ENCODE assay signal across 8 mouse cellular contexts in the genomic region with DNA sequence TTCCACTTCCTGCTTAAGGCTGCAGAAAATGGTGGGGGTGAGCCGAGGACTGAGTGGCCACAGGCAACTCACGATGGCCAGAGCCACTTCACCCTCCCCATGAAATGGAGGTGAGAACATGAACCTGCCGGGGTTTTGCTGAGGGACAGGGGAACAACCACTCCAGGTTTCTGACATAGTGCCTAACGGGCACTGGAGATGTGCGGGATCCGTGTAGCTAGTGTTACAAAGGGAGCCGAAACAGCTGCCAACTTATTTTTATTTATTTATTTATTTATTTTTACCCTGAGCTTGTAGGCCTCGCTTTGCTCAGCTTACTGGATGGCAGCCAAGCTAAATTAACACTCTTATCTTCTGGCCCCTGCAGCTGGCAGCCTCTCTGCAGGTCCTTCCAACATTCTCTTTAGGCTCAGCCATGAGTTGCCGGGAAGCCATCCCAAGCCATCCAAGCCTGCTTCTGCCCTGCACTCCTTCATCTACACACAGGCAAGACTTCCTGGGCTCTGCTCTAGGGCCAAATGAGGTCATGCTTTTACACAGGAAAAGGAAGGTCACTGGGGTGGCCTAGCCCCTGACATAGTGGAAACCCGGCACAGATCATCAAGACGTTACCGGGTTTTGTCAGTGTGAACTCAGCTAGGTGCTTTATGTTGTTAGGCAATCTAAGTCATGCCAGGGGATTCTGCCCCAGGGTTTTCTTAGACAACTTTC. TPM values are rescaled to one million over a fixed set of nuclear protein-coding genes. Genes with fewer than 3 reads are reported as not detected.
DNase-seq lines count a peak whose midpoint lies in the region; ATAC-seq and TF ChIP-seq lines count a peak whose summit lies in the region.

No protein-coding gene starts in this region.

- TF ChIP-seq CTCF in lung, embryonic 14.5 days (IDR thresholded peaks at IDR 0.05; ENCODE audit: low read depth), result no peak
- TF ChIP-seq CTCF in small intestine, adult 2 months (IDR thresholded peaks at IDR 0.05; ENCODE audit: extremely low read depth, insufficient read length, insufficient replicate concordance, low read depth, low read length), result no peak

- 9% methylated on average over 12 of the region's 12 CpGs for WGBS in heart, embryonic 16.5 days
- WGBS in lung, embryonic 14.5 days, result 36% methylated on average over 12 of the region's 12 CpGs
- WGBS in small intestine, adult 2 months, result 13% methylated on average over 12 of the region's 12 CpGs

- DNase-seq in frontal cortex, postnatal 14 days (ENCODE audit: low spot score in 2 of 2), result no peak
- peak; percentile 41 for DNase-seq in 416B (ENCODE audit: low read depth)
- DNase-seq in brain, adult 2 months (ENCODE audit: low read depth, low spot score), result peak; percentile 83
- peak; percentile 85 for DNase-seq in lung, embryonic 14.5 days
- DNase-seq in frontal cortex, postnatal 25 days (ENCODE audit: low spot score in 2 of 2), result no peak

- H3K4me3 ChIP-seq in heart, embryonic 16.5 days (ENCODE audit: low read length), result peak overlapping the region; percentile 9; the same call in 1 of the 2 replicates
- no peak overlapping the region for H3K4me3 ChIP-seq in lung, embryonic 14.5 days (ENCODE audit: low read depth, low read length)
- no peak overlapping the region for H3K4me3 ChIP-seq in small intestine, adult 2 months (ENCODE audit: low read depth, low read length)

- H3K4me2 ChIP-seq in heart, embryonic 16.5 days (ENCODE audit: low read depth, low read length), result peak overlapping the region; percentile 56
- H3K4me2 ChIP-seq in lung, embryonic 14.5 days, result 0 out of 2 replicates have a peak overlapping the region, but pooled peaks have one; percentile 27

- peak overlapping the region; percentile 94 for H3K27ac ChIP-seq in heart, embryonic 16.5 days (ENCODE audit: low read length)
- H3K27ac ChIP-seq in lung, embryonic 14.5 days (ENCODE audit: low read depth), result peak overlapping the region; percentile 30; the same call in 1 of the 2 replicates
- H3K27ac ChIP-seq in small intestine, adult 2 months (ENCODE audit: insufficient read depth, low read depth, low read length), result 0 out of 2 replicates have a peak overlapping the region, but pooled peaks have one; percentile 4

- H3K4me1 ChIP-seq in heart, embryonic 16.5 days (ENCODE audit: control insufficient read depth, insufficient read depth, low read length), result peaks cover 40% of the 10 kb centered on the region
- H3K4me1 ChIP-seq in lung, embryonic 14.5 days (ENCODE audit: insufficient read depth), result peaks cover 12% of the 10 kb centered on the region; the same call in 1 of the 2 replicates
- H3K4me1 ChIP-seq in small intestine, adult 2 months (ENCODE audit: control insufficient read depth, insufficient read depth, insufficient read length, low read length), result peaks cover 14% of the 10 kb centered on the region

- TF ChIP-seq POLR2A in small intestine, adult 2 months (IDR thresholded peaks at IDR 0.05; ENCODE audit: low read depth, low read length), result no peak

- peak overlapping the region; percentile 50 for H3K9ac ChIP-seq in heart, embryonic 16.5 days (ENCODE audit: low read length)
- H3K9ac ChIP-seq in lung, embryonic 14.5 days, result no peak overlapping the region

- H3K27me3 ChIP-seq in heart, embryonic 16.5 days (ENCODE audit: control insufficient read depth, insufficient read depth, low read length), result no peaks in the 10 kb centered on the region
- H3K27me3 ChIP-seq in lung, embryonic 14.5 days (ENCODE audit: insufficient read depth, low read length), result no peaks in the 10 kb centered on the region
- H3K27me3 ChIP-seq in small intestine, adult 2 months (ENCODE audit: control insufficient read depth, insufficient read depth, low read length), result no peaks in the 10 kb centered on the region

- no peaks in the 10 kb centered on the region for H3K36me3 ChIP-seq in heart, embryonic 16.5 days (ENCODE audit: control insufficient read depth, insufficient read depth)
- no peaks in the 10 kb centered on the region for H3K36me3 ChIP-seq in lung, embryonic 14.5 days (ENCODE audit: insufficient read depth)
- H3K36me3 ChIP-seq in small intestine, adult 2 months (ENCODE audit: control insufficient read depth, insufficient read depth, low read length), result no peaks in the 10 kb centered on the region

- ATAC-seq in frontal cortex, adult (ENCODE audit: low TSS enrichment), result peak; percentile 63
- ATAC-seq in heart, embryonic 16.5 days (replicated peaks; ENCODE audit: extremely low read depth, insufficient read depth, low FRiP score), result peak; percentile 88
- ATAC-seq in lung, embryonic 14.5 days (ENCODE audit: insufficient read depth), result peak; percentile 81

- no peaks in the 10 kb centered on the region for H3K9me3 ChIP-seq in heart, embryonic 16.5 days (replicated peaks; ENCODE audit: control insufficient read depth, low read length)
- H3K9me3 ChIP-seq in lung, embryonic 14.5 days (ENCODE audit: low read depth, low read length), result no peaks in the 10 kb centered on the region

RNA-seq across cellular contexts. Expression of a gene that starts 49.0 kb away (rescaled TPM):
- 119 and 120 TPM in 2 replicates for polyA plus RNA-seq in heart, embryonic 16.5 days (2015; fragmentation: Nextera tagmentation; extraction: Ambion mirVana)
- 51.6 and 55.5 TPM in 2 replicates for polyA plus RNA-seq in lung, embryonic 14.5 days (2014; fragmentation: Nextera tagmentation; extraction: Ambion mirVana)
- polyA plus RNA-seq in small intestine, adult 2 months (2012; rRNA removed), result 6.6 and 16.0 TPM in 2 replicates

Comparison
In these comparisons a context has a peak if more than half of its experiments do, and no peak if none do; other contexts are left out.
1. DNase-seq: peak in 416B (single experiment), brain, adult 2 months (single experiment) and lung, embryonic 14.5 days (single experiment); none in frontal cortex, postnatal 14 days (0 of 2) and frontal cortex, postnatal 25 days (0 of 2).
2. H3K27ac ChIP-seq: peak in every context shown above with its lines; median percentile 94 in heart, embryonic 16.5 days; 30 in lung, embryonic 14.5 days; 4 in small intestine, adult 2 months.
3. Peak in every context shown above with its lines, with median percentiles within 50 percentile points of each other: ATAC-seq.